Mouse (Mus musculus): ENCODE measurements at regions not wholly inside any gene's neighbourhood (a gene's known extent, or its start where the extent isn't known, plus 50 kb on each side); places are given as distances from the start of the nearest gene placed in this dataset.
A peak's percentile ranks its signal among the peaks of the same experiment; 100 is the strongest.

DNA sequence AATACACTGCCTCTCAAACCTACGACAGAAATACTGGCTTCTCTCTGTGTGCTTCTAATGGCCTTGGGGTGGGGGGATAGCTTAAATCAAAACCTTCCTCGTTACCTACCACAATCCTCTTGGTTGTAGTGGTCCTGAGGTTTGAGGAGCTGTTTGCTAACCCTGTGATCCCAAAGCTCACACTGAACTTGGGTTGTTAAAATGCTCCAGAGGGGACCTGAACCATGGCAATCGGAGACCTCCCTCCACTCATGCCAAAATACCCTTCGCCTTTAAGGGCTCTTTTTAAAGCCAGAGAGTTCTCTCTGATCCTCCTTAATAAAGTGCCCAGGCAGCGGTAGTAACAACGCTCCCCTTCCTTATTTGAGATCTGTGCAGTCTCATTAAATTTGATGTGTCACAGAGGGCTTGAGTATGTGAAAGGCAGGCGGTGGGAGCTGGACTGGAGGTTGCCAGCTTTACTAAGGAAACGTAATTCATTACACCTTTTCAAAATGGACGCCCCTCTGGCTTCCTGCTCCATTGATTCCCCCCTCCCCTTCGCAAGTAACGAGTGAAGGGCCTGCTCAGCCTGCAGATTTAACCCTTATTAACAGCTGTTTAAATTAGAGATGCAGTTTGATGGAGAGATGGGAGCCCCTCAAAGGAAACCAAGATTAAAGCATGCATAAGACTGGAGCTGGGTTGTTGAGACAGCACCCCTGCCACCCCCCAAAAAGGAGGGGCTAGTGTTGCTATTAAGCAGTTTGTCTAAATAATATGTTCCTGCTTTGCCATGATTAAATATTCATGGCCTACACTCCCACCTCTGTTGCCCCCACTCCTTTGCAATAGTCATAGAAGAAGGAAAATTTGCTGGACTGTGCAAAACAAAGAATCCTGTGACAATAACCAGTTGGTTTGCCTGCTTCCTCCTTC, 289.4 kb downstream of the Sorl1 start:
- DNase-seq (ENCODE audit: low spot score): no peak

DNA sequence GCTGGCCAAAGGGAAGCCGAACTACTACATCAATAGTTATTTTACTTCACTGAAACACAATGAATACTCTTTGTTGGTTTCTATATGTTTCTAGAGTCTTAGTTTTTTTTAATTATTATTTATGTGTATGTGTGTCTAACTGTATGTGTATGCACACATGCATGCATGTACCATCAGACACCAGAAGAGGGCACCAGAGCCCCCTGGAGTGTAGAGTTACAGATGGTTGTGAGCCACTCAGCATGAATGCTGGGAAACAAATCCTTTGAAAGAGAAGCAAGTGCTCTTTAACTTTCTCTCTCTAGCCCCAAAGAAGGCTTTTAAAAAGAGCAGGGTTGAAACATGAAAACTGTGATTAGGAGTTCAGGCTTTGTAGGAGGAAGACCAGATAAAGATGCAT, 290.7 kb downstream of the Sorl1 start:
- no peak for DNase-seq (ENCODE audit: low spot score)

GRCm38 (mm10) chr9:41827356-41827755, 296.7 kb downstream of the Sorl1 start:
- peak; percentile 15 for DNase-seq (ENCODE audit: low spot score)

GRCm38 (mm10) chr9:41821401-41821800, 302.7 kb downstream of the Sorl1 start:
- no peak for DNase-seq (ENCODE audit: low spot score)

GRCm38 (mm10) chr9:41817740-41818461, 306.2 kb downstream of the Sorl1 start:
- no peak for DNase-seq (ENCODE audit: low spot score)

- no peak for DNase-seq (ENCODE audit: low spot score)
These were observed 308.2 kb downstream of the Sorl1 start for GRCm38 (mm10) chr9:41815921-41816320.

DNA sequence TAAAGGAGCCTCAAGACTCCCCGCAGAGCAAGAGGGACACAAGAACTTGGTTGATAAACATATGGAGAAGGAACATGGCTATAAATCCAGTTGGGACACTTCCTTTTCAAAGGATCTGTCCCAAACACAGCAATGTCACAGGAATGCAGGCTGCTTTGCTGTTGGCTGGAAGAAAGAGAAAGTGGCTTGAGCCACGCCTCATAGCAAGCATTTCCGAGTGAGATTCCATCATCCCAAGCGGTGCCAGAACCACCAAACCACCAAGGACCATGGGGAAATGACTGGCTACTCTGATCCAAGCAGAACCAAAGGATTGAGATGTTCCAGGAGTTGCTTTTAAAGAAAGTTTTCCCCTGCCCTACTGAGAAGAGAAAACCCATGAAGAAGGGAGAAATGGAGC, 314.8 kb downstream of the Sorl1 start:
- peak; percentile 39 for DNase-seq (ENCODE audit: low spot score)

GRCm38 (mm10) chr9:41808791-41809190, 315.3 kb downstream of the Sorl1 start:
- no peak for DNase-seq (ENCODE audit: low spot score)

DNA sequence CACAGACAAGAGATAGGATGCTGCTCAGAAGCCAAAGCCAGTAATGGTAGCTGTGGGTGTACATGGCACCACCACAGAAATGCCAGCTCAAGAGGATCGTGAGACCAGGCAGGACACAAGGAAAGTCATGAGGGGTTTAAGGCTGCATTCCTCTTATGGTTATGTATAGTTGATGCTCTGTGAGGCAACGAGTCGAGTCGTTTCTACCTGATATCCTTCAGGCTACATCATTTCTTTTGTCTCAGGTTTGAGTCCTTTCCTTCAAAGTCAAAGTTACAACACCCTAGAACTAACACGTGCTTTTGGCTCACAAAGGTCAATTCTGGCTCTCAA, 317.8 kb downstream of the Sorl1 start:
- no peak for DNase-seq (ENCODE audit: low spot score)

GRCm38 (mm10) chr9:41805491-41806288, 318.4 kb downstream of the Sorl1 start:
- no peak for DNase-seq (ENCODE audit: low spot score)

GRCm38 (mm10) chr9:41804711-41805331, 319.3 kb downstream of the Sorl1 start:
- DNase-seq (ENCODE audit: low spot score): no peak

- DNase-seq (ENCODE audit: low spot score): no peak
These were observed 320.2 kb downstream of the Sorl1 start for GRCm38 (mm10) chr9:41803680-41804460.

DNA sequence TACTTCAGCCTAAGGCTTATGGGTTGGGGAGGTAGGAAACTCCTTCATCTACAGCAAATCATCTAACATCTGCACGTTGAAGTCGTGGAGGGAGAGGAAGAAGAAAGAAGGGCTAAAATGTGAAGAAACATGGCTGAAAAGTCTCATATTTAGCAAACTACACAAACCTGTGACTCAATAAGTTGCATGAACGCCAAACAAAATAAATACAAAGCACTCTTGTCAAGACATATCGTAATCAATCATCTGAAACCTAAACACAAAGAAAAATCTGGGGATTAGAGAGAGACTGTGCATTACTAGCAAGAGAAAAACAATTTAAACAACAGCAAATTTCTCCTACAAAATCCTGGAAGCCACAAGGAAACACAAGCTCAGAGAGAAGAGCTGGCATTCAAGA, 322.7 kb downstream of the Sorl1 start:
- DNase-seq (ENCODE audit: low spot score): no peak

- DNase-seq (ENCODE audit: low spot score): no peak
These were observed 331.3 kb downstream of the Sorl1 start for GRCm38 (mm10) chr9:41792830-41793213.

- DNase-seq (ENCODE audit: low spot score): no peak
These were observed 331.8 kb downstream of the Sorl1 start for GRCm38 (mm10) chr9:41792173-41792829.

GRCm38 (mm10) chr9:41791501-41792172, 332.5 kb downstream of the Sorl1 start:
- DNase-seq (ENCODE audit: low spot score): no peak

GRCm38 (mm10) chr9:41785131-41785530, 339.0 kb downstream of the Sorl1 start:
- DNase-seq (ENCODE audit: low spot score): no peak

DNA sequence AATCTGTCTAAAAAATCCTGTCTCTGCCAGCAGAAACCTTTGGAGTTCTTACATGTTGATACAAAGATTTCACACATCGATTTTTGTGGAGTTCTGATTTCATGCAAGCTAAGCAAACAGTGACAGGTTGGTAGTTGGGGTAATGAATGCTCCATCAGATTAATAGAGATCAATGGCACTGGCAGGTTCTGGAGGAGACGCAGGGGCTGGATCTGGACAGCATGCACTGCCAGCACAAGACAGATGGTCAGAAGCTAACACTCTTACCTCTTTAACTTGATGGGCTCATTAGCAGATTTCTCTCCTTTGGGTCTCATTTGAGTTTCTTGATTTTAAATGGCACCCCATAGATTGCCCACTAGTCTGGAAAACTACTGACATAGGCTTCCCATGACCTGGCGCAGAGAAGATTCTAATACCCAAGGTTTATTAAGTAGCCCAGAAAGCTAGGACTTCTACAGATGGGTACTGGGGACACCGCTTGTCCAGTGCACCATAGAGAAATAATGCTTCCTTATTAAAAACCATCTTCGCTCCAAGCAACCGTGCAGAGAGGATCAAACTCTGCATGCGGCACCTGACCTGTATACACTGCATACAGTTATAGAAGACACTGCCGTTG, 351.7 kb downstream of the Sorl1 start:
- no peak for DNase-seq (ENCODE audit: low spot score)

DNA sequence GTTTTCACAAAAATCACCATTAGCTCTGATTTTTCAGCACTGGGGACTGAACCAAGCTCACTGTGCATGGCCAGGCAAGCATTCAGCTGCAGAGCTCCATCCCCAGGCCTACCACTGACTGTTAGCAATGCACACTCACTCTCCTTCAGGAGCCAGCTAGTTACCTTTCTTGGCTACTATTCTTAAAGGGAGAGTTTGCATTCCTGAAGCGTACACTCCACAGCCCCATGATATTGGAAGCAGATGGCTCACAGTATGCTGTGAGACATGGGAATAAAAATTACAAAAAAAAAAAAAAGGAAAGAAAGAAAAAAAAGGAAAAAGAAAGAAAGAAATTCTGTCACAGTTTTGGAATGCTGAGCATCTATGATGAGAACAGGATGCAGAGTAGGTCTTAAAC, 352.8 kb downstream of the Sorl1 start:
- no peak for DNase-seq (ENCODE audit: low spot score)

Data from heart, adult 8-10 months (tissue).